Mouse (Mus musculus): ENCODE results near the gene Fam110a.

- TF ChIP-seq POLR2A (IDR thresholded peaks at IDR 0.05; ENCODE audit: low read depth, low read length) (no peak), CTCF (IDR thresholded peaks at IDR 0.05; ENCODE audit: extremely low read depth, insufficient read depth, insufficient read length, insufficient replicate concordance) (no peak)
These were observed 18.5 kb downstream of the Fam110a start for GRCm38 (mm10) chr2:151961284-151962196.
